Mouse (Mus musculus): ENCODE measurements around the gene Ccdc167.
"Not testable (repeated sequence)": the region's sequence is repeated elsewhere in the genome, so short reads cannot be mapped to it uniquely, and the experiment has no call there.

Gene Ccdc167

DNA sequence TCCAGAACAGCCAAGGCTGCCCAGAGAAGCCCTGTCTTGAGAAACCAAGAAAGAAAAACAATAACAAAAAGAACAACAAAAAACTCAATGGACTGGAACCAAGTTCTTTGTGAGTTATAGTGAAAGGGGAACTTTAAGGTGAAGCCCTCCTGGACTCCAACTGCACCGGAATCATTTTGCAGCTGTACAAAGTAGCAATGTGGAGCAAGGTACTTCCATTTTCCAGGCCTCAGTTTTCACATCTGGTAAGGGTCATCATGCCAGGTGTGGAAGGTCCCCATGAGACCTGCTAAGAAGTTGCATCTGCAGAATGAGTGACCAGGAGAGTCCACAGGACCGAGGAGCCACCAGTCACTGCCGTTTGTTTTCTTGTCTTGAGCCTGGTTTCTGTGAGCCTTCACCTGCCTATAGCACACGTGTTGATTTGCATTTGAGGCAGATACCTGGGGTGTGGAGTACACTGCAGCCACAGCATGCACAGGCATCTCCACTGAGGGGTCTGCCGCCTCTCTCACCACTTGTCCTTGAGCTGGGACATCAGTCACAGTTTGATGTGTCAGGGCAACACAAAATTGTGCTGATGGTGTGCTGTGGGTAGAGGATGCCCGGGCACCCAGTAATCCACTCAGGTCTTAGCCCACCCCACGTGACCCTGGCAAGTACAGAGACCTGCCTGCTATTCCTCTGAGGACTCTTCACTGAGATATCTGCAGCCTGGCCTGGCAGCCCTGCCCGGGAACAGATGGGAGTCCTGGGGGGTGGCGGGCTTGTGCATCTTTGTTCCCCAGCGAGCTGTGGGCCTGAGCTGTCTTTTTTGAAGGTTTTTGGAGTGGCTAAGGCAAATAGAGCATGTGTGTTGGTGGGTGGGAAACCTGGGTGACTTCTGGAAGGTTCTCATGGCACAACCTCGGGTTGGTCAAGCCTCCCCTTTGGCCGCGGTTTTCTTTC is 3.1 kb upstream of the Ccdc167 start:
- no peak for DNase-seq (ENCODE audit: low read depth in 2 of 2, low spot score in 2 of 2)

DNA sequence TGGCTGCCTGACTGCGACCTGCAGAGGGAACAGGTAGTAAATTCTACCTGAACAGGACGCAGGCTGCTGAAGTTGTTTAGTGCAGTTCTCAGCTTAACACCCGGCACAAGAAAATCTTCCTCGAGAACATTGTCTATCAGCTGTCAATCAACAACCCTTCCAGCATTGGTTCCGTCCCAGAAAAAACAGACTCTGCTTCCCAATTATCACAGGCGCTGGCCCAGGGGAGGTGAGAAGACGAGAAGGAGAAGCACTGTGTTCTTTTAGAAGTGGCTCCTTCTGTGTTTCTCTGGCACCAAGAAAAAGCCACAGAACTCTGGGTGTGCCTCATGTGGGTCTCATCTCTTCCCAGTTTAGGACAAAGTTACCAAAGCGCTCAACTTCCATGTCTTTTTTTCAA is 1.8 kb upstream of the Ccdc167 start:
- no peak for DNase-seq (ENCODE audit: low read depth in 2 of 2, low spot score in 2 of 2)

DNA sequence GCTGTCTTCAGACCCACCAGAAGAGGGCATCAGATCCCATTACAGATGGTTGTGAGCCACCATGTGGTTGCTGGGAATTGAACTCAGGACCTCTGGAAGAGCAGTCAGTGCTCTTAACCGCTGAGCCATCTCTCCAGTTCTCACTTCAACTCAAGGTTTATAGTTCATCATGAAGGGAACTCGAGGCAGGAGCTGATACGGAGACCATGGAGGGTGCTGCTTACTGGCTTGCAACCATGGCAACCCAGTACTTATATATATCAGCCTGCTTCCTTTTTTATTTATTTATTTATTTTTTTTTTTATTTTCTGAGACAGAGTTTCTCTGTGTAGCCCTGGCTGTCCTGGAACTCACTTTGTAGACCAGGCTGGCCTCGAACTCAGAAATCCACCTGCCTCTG is 3.1 kb downstream of the Ccdc167 start:
- not testable (repeated sequence) for DNase-seq (ENCODE audit: low read depth in 2 of 2, low spot score in 2 of 2)

GRCm38 (mm10) chr17:29712565-29712964 is 4.3 kb downstream of the Ccdc167 start:
- no peak for DNase-seq (ENCODE audit: low read depth in 2 of 2, low spot score in 2 of 2)

DNA sequence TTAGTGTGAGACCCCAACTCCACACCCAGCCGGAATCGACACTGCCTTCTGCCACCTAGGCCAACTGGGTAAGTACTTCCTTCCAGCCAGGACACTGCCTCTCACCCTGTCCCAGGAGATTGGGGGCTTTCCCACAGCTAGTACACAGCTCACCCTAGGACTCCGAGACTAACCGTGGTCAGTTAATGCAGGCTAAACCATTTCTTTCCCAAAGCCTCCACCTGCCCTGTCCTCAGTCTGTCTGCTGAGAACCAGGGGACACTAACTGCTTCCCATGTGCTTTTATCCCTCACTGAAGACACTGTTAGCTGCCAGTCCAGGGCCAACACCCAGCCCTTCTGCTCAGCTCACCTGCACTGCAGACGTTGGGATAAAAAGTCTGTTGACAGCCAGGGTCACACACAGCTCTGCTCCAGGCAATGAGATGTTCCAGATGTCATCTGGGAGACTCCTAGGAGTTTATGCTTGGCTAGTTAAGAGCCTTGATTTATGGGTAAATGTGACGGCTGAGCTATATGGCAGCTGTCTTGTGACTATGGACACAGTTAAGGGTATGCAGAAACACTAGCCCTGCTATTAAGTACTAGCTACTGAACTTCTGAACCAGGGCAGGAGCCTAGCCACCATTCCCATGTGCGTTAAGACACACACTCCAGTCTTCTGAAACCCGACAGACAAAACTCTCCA is 5.0 kb downstream of the Ccdc167 start:
- no peak for DNase-seq (ENCODE audit: low read depth in 2 of 2, low spot score in 2 of 2)

DNA sequence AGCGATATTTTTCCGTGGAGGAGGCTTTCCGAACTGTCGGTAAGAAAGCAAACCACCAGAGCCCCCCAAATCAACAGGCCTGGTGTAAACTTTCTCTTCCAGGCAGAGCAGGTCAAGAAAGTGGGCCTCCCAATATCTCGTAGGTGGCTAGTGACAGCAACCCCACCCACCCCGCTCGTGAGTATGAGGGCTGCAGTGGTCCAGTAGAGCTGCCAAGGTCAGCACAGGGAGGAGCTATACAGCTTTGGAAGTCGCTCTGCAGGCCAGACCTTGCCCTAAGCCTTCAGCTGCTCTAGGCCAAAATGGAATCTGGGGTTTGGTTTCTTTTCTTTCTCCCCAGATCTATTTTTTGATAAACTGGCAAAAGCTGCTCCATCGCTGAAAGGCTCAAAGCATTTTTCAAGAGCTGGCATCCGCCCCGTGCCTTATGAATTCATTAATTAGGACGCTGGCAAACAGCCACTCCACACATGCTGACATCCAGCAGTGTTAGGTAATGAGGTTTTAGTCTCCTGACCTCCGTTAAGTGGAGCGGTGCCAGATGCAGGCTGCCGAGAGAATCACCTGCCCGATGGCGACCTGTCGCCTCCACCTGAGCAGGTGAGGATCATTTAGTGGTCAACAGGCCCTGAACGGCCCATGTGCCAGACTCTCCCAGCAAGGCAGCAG is 5.6 kb downstream of the Ccdc167 start:
- no peak for DNase-seq (ENCODE audit: low read depth in 2 of 2, low spot score in 2 of 2)

DNA sequence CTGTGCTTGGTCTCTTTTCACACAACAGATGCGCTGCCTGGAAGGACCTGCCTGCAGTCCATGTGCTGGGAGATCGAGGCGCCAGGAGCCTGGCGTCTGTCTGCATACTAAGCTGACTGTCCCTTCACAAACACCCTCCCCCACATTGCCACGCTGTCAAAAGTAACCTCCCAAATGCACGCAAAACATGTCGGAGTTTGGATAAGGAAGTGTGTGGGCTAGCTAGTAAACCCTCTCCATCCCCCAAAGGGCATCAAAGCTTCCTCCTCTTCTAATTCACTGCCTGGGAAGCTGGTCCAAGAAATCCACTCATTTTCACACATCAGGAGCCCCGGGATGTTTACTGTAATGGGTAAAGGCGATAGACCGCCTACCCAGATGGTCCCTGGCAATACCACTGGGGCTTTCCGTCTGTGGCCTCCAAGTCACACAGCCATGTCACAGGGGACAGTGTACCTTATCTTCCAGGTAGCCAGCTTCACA is 6.2 kb downstream of the Ccdc167 start:
- DNase-seq (ENCODE audit: low read depth in 2 of 2, low spot score in 2 of 2), result no peak

GRCm38 (mm10) chr17:29708783-29709182 is 8.1 kb downstream of the Ccdc167 start:
- no peak for DNase-seq (ENCODE audit: low read depth in 2 of 2, low spot score in 2 of 2)

GRCm38 (mm10) chr17:29706981-29707545 is 9.8 kb downstream of the Ccdc167 start:
- no peak for DNase-seq (ENCODE audit: low read depth in 2 of 2, low spot score in 2 of 2)

- no peak for DNase-seq (ENCODE audit: low read depth in 2 of 2, low spot score in 2 of 2)
These were observed 11.0 kb downstream of the Ccdc167 start for GRCm38 (mm10) chr17:29705881-29706280.

- DNase-seq (ENCODE audit: low read depth in 2 of 2, low spot score in 2 of 2), result peak; percentile 29 to 46
These were observed 12.1 kb downstream of the Ccdc167 start for GRCm38 (mm10) chr17:29704781-29705180.

- DNase-seq (ENCODE audit: low read depth in 2 of 2, low spot score in 2 of 2), result no peak
These were observed 13.7 kb downstream of the Ccdc167 start for GRCm38 (mm10) chr17:29702938-29703710.

DNA sequence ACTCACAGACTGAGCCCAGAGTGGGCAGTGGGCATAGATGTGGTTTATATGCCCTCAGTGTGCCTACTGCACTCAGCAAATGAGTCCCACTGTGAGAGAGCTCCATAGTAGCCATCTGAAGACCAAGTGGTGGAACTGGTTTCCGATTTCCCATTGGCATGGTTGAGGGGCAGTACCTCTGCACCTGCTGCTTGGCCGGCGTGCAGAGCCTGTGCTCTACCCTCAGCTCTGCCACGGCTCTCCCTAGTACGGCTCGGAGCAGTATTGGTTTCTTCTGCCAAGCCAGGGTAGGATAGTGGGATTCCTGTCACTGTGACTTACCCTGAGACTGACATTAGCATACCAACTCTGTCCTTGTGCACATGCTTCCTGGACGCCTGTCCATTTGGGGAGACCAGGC is 16.3 kb downstream of the Ccdc167 start:
- no peak for DNase-seq (ENCODE audit: low read depth in 2 of 2, low spot score in 2 of 2)

GRCm38 (mm10) chr17:29698421-29698820 is 18.4 kb downstream of the Ccdc167 start:
- DNase-seq (ENCODE audit: low read depth in 2 of 2, low spot score in 2 of 2), result no peak

DNA sequence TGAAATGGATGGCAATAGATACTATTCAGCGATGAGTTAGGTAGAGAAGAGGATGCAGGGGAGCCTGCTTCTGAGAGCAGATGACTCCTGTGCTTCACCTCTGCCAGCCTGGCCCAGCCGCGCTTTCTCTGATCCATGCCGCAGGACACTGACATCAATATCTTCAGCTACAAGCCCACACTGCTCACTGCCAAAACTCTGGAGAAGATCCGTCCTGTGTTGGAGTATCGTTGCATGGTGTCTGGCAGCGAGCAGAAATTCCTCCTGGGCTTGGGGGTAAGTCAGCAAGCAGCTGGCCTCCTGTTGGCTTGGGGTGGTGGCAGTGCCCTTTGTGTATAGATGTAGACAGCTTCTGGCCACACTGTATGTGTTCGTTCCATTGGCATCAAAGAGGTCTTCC is 19.9 kb downstream of the Ccdc167 start:
- no peak for DNase-seq (ENCODE audit: low read depth in 2 of 2, low spot score in 2 of 2)

- no peak for DNase-seq (ENCODE audit: low read depth in 2 of 2, low spot score in 2 of 2)
These were observed 22.3 kb downstream of the Ccdc167 start for GRCm38 (mm10) chr17:29694516-29694915.

- DNase-seq (ENCODE audit: low read depth in 2 of 2, low spot score in 2 of 2), result peak; percentile 4 to 30
These were observed 23.3 kb downstream of the Ccdc167 start for GRCm38 (mm10) chr17:29693571-29693970.

DNA sequence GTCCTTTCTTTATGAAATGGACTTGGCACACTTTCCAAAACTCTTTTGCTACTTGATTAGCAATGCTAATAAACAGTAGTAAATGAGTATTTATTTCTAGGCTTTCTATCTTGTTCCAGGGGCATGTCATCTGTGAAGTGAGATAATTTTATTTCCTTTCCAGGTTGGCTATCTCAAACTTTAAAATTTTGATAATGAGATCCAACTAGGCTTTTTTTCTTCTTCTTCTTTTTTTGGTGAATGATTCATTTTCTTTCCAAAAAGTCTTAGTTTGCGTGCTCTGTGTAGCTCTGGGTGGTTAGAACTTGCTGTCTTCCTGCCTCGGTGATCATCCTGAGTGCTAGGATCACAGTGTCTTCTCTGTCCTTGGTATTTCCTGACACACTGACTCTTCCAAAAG is 24.0 kb downstream of the Ccdc167 start:
- no peak for DNase-seq (ENCODE audit: low read depth in 2 of 2, low spot score in 2 of 2)

- no peak for DNase-seq (ENCODE audit: low read depth in 2 of 2, low spot score in 2 of 2)
These were observed 26.6 kb downstream of the Ccdc167 start for GRCm38 (mm10) chr17:29690257-29690656.

DNA sequence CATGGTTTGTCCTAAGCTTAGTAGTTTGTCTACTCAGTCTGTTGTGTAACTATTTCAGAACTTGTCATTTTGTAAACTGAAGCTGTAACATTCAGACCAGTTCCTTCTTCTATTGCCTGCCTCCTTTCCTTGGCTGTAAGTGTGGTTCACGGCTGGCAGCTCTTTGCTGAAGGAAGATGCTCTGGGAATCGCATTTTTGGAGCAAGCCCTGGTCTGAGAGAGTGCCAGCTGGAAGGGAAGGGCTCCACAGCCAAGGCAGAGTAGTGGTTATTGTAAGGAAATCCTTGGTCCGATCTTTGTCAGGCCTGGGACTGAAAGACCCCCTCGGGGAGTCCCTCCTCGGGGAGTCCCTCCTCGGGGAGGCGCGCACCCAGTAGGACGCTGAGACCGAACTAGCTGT is 28.2 kb downstream of the Ccdc167 start:
- no peak for DNase-seq (ENCODE audit: low read depth in 2 of 2, low spot score in 2 of 2)

DNA sequence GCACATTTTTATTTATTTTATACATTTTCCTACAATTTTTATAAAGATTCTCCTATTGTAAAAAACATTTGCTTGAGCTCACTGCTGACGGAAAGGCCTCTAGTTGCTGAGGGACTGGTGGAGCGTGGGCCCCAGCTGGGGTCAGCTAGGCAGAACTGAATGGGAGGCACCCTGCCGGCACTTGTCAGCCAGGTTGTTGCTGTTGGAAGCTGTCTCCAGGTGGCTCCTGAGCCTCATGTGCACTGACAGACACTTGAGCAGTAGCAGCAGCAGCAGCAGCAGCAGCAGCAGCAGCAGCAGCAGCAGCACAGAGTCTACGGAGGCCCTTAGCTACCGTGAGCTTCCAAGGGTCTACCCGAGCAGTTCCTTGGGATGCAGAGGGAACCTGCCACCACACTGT is 29.5 kb downstream of the Ccdc167 start:
- no peak for DNase-seq (ENCODE audit: low read depth in 2 of 2, low spot score in 2 of 2)

All from CD8-positive naive resting alpha-beta T cell, adult 2 months (primary cell).